Mouse (Mus musculus) 3134 (cell line): ENCODE data around the gene Gnb5.

ENCODE experiments used
- DNase-seq: peaks from one replicate; pipeline ENCODE4 v3.0.0-alpha.2; 2011; ENCODE audit warnings: low spot score; ENCODE audit not compliant: insufficient read length; ENCODE audit errors: extremely low read depth

Gene Gnb5

DNA sequence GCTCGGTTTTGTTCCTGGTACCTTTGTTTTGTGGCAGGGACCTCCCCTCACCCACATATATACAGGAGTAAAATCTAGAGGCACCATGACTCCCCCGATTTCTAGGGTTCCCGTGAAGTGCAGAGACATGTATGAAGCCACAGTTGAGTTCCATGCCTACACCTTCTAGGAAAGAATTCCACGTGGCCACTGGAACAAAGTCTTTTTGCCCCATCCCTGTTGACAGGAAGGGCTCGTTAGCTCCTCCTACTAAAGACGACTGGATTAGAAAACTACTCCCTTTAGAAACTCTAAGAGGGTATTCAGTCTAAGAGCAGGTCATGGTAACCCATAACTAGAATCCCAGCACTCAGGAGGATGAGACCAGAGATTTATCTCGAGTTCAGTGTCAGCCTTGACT, 1.8 kb upstream of the Gnb5 start:
- no peak for DNase-seq

DNA sequence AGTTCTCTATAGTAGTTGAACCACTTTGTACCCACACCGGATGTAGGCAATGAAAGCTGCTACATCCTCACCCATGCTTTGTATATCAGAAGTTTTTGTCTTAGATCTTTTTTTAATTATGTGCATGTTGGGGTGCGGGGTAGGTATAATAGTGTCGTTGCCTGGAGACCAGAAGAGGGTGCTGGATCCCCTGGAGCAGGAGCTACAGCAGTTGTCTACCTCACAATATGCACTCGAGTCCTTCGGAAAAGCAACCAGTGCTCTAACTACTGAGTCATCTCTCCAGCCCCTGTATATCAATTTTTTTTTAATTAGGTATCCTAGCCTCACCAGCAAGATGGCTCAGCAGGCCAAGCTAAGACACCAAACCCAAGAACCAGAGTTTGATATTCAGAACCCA, 927 bp downstream of the Gnb5 start:
- DNase-seq = no peak

DNA sequence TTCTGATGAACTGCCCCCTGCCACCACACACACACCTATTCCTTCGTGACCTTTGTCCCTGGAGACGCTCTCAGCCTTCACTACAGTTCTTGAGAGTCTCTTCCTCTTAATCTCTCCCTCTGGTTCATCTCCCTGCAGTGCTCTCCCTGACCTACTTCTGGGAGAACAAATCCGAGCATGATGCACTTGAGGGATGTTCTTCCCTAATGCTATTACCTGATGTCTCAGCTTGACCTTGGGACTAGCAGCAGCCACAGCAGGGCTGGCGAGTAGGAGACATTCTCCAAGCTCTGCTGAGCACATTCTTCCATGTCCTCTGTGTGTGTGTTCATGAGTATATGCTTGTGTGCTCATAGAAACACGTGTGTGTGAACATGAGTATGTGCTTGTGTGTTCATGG, 2.5 kb downstream of the Gnb5 start:
- no peak for DNase-seq

DNA sequence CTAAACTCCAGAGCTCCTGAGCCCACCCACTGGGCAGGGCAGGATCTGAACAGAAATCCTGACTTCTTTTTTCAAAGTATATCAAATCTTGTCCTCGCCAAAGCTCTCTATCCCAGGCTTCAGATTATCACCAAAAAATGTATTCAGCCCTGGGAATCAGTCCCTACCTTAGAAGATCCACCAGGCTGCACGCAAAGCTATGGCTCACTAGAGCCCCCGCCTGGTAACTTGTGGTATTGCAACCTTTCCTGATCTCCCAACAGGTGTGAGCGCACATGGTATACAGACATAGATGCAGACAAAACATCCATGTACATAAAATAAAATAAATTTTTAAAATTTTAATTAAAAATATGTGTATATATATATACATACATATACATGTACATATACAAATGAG, 5.9 kb downstream of the Gnb5 start:
- DNase-seq = no peak

DNA sequence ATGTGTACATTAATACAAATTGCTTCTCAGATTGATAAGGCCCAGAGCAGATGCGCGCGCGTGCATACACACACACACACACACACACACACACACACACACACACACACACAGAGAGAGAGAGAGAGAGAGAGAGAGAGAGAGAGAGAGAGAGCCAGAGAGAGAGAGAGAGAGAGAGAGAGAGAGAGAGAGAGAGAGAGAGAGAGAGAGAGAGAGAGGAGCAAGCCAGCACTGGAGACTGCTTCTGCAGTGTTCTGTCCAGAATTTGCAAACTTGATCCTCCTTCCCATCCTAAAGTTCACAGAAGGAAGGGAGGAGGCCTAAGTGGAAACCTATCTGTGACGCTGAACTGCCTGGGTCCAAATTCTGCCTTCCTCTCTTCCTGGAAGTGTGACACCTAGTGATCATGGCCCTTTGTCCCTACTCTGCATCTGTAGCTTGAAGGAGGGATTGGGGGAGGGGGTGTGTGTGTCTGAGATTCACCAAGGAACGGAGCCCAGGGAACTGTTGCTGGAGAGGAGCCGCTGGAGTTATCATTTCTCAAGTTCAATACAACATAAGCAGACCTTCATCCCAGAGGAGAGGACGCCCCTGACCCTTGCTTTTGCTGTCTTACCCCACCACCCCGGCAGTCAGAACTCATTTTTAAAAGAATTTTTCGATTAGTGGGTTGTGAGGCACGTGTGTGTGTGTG, 7.2 kb downstream of the Gnb5 start:
- DNase-seq = peak; percentile 14

DNA sequence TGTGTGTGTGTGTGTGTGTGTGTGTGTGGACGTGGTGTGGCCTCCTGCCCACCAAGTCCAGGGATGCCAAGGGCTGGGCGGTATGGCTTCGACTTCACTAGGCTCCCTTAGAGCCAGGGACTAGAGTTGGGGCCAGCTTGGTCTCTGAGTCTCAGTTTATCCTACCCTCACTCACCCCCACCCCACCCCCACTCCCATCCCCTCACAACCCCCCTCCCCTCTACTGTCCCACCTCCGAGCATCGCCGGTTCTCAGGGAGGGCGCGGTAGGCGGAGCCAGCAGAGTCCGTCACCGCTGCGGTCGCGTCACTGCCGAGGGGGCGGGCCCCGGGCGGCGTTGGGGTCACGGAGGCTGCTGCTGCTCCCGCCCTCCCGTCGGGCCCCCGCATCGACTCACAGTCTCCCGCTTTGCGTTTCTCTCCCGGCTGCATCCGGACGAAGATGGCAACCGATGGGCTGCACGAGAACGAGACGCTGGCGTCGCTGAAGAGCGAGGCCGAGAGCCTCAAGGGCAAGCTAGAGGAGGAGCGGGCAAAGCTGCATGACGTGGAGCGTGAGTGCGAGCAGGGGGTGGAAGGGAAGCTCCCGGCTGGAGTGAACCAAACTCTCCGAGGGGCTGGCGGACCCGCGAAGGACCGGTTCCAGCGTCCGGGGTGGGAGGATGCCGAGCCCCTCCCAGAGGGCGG, 7.9 kb downstream of the Gnb5 start:
- peak; percentile 85 for DNase-seq

DNA sequence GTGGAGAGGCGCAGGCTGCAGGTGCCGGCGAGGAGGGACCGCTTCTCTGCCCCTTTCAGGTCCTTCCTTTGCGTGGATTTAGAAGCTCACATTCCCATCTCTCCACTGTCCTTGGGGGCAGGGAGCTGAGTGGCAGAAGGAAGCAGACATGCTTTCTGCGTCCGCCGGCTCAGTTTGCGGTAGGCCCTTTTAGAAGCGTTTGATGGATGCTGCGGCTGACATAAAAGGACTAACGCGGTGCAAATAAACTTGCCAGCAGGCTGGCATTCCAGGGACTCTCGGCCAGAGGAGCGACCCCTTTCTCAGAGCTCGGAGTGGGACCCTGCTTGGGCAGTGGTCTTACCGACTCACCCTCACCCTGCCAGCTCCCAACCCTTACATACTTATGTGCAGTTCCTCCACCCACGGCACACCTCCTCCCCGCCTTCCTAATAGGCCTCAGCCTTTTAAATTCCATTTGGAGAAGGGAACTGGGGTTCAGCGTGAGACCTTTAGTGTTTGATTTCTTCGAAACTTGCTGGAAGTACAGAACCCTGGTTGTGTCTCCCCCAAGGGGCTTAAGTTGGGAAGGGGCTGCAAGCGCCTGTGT, 8.5 kb downstream of the Gnb5 start:
- DNase-seq = no peak

DNA sequence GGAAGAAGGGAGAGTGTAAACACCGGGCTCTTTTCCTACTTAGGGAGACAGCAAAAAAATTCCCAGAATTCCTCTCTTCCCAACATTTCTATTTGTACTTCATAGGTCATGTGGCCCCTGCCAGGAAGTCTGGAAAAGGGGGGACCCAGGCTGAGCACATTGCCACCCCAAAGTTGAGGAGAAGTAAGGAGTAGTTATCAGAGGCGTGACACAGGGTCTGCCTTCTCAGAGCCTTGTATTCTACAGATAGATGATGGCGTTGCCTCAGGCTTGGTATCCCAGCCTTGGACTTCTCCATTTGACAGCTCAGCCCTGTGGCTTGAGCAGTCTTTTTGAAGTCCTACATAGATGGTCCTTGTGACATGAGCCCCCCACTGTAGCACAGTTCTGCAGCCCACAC, 9.2 kb downstream of the Gnb5 start:
- DNase-seq = no peak

DNA sequence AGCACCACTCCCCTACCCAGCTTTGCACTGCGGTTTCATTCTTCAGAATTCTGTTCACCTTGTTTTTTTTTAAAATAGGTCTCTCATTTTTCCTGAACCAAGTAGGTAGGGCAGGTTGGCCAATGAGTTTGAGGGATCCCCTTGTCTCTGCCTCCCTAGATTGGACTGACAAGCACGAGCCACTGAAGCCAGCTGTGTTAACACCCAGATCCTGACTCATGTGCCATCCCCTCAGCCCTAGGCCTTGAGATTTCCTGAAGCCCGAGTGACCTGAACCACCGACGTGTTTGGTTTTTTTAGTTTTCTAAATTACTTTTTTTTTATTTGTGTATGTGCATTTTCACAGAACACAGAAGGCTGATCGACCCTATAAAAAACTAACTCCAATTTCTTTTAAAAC, 10.7 kb downstream of the Gnb5 start:
- DNase-seq = no peak

DNA sequence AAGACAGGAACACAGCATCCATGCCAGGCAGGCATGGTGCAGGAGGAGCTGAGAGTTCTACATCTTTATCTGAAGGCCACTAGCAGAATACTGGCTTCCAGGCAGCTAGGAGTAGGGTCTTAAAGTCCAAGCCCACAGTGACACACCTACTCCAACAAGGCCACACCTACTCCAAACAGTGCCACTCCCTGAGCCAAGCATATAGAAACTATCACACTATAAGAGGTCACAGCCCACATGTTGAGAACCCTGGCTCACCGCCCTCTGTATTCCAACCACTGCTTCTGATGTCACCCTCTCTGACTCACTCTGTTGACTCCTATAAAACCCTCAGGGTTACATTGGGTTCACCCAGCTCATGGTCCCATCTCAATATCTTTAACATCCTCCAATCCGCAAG, 12.1 kb downstream of the Gnb5 start:
- peak; percentile 22 for DNase-seq

DNA sequence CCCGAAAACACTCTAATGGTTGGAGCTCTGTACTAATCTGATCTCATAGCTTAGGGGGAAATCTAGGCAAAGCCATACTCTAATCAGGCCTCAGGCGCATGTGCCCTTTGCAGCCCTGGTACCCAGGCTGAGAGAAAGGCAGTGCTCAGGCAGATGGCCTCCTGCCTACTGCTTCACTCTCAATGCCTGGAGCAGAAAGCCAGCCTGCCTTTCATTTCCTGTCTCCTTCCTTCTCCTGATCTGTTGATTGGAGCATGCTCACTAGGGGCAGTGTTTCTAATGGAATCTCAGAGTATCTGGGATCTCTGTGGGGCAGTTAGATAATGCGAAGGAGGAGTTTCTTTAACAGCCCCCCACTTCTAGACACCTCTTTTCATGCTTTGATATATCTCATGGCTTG, 13.3 kb downstream of the Gnb5 start:
- DNase-seq = no peak

DNA sequence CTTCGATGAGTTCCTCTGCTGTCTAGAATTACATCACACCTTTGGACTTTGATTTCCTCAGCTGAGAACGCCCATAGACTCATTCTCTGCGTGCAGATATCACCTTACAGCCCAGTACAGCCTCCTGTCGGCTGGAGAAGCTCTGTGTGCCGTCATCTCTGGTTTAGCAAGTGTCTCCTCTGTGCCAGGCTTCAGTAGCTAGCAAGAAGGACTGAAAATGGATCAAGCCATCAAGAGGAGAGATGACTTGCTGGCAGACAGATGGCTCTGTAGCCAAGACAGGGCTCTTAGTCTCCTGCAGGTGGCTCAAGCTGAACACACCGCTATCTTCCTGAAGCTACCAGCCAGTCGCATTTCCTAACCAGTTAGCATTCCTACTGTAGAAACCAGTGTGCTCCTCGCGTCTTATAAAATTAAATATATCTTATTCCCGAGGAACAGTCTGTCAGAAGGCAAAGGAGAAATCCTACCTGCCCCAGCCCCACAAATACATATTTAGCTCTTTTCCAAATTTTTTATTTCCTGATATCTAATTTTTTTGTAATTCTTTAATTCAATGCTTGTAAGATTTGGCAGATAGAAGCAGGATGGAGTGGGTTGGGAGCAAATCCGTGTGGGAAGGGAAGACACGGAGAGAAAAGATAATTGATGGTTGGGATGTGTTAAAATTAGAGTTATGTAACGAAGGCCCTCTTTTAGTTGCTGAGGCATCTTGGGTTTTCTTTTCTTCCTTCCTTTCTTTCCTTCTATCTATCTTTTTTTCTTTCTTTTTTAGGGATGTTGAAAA, 16.2 kb downstream of the Gnb5 start:
- no peak for DNase-seq

DNA sequence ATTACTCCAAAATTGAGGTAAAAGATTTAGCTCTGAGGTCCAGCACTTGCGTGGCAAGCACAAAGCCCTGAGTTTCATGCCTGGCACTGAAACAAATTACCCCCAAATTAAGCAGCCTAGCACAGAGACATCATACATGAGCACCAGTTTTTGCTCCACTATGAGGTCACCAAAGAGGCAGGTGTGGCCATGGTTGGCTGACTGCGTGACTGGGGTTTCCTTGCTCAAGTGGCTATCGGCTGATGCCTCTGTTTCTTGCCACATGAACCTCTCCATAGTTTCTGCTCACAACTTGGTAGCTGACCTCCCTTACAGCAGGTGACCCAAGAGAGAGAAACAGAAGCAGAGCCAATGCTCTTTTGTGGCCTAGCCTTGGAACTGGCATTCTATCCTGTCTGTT, 22.0 kb downstream of the Gnb5 start:
- no peak for DNase-seq

DNA sequence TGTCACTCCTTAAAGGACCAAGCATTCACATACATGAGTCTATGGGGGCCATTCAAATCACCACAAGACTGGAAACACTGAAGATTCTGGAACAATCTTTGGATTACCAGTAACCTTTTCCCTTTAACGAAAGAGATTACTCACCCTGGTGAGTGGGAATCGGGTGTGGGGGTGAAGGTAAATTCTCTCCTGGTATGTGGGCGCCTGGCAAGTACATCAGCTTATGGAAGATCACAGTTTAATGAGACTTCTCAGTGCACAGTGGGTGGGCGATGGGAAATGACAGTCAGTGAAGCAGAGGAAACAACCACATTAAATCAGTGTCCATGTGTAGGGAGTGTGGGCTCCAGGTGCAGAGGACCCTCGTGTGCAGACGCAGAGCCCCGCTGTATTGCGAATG, 24.7 kb downstream of the Gnb5 start:
- DNase-seq = no peak

DNA sequence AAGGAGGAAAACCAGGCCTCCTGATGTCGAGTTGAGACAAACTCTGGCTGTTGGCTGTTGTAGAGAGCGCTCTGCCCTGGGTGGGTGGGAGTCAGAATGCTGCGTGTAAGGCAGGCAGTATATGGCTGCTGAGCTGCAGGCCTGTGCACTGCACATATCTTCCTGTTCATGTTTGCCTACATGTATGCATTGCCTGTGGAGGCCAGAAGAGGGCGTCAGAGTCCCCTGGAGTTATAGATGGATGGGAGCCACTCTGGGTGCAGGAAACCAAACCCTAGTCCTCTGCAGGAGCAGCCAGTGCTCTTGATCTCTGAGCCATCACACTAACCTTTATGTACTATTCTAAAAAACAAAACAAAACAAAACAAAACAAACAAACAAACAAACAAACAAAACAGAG, 28.4 kb downstream of the Gnb5 start:
- no peak for DNase-seq

DNA sequence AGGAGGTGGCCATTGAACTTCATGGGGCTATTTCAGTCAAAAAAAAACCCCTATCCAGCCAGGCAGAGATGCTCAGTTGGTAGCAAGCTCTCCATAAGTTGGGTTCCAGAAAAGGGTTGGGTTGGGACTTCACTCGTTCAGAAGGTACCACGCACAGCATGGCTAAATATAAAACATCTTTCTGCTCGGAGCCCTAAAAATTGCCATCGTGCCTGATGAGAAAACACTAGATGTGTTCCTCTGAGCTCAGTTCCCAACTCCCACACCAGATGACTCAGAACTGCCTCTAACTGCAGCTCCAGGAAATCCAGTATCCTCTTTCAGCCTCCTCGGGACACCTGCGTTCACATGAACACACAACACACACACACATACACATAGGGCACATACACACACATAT, 31.9 kb downstream of the Gnb5 start:
- no peak for DNase-seq

DNA sequence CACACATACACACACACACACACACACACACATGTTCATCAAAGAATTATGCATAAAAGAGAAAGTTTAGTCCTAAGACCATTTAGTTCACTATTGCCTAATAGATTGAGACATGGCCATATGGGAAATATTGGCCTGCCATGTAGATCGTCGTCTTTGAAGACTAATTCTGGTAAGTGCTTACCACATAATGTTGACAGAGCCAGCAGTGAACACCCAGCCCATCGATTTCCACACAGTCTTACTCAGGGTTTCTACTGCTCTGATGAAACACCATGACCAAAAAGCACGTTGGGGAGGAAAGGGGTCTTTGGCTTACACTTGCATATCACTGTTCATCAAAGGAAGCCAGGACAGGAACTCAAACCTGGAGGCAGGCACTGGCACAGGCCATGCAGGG, 36.3 kb downstream of the Gnb5 start:
- DNase-seq = no peak

DNA sequence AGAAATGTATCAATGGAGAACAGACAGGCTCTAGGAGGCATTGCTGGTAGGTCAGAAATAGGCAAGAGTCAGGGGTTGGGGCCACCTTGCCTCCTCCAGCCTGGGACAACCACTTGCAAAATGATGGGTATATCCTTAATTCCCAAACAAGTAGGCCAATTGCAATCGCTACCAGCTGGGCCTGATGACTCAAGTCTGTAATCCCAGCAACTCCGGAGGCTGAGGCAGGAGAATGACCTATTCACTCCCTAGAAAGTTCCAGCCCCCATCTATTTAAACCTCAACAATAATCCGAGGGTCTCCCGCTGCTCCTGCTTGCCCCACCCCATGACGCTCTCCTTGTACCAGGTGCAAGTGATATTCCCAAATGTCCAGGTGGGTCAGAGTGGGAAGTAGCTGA, 41.4 kb downstream of the Gnb5 start, which contains the start of gene Bcl2l10:
Gene Bcl2l10, plus strand, starts transcription at position 301 of the 400 bp plus-strand sequence.
- no peak for DNase-seq

DNA sequence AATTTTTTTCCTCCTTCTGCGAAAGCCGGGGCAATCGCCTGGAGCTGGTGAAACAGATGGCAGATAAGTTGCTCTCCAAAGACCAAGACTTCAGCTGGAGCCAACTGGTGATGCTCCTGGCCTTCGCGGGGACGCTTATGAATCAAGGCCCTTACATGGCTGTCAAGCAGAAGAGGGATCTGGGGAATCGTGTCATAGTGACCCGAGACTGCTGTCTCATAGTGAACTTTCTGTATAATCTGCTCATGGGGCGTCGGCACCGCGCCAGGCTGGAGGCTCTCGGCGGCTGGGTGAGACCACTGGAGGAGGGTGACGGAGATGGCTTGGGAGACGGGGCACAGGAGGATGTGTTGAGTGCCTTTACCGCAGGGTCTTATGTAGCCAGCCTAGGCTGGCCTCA, 42.0 kb downstream of the Gnb5 start:
- DNase-seq = no peak

DNA sequence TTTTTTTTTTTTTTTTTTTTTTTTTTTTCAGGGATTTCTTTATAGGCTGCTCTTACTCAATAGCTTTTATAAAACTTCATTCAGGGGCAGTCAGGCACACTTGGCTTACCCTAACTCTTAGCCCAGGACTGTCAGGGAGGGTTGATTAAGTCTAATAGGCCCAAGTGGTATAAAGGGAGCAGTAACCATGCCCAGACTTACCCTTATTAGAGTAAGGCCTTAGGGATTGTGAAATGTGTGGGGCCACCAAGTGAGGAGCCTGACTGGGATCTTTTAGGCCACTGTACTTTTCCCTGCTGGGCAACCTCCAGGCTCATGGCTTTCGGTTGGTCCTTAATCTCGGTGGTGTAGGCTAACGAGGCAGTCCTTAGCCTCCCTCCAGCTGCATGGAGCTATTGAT, 42.6 kb downstream of the Gnb5 start:
- DNase-seq = no peak

DNA sequence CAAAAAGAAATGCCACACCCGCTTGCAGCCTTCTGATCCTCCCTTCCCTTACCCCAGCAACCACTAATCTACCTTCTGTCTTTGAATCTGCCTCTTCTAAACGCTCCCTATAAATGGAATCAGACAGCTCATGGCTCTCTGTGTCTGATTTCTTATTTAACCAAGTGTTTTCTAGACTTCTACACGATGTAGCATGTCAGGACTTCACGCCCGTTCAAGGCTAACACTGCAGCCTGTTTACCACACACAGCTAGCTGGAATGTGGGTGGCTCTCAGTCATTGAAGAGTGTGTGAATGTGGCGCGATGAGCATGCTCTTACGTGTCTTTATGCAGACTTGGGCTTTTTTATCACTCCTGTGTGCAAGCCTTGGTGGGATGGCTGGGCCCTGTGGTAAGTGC, 47.0 kb downstream of the Gnb5 start:
- DNase-seq = no peak
